Mouse (Mus musculus) adrenal gland, postnatal 36 days (tissue): ENCODE data around the gene Rgs6. TPM values are rescaled to one million over a fixed set of nuclear protein-coding genes. Genes with fewer than 3 reads are reported as not detected.

Source experiments
- DNase-seq, 2 experiments: peaks; one replicate each; pipeline ENCODE4 v3.0.0; 2021; ENCODE audit warnings: mixed read lengths in 1 of 2
- total RNA-seq, 2 experiments: library from RNA; stranded (reverse); gene quantifications; 2 replicates each; pipeline ENCODE4 v1.2.3; 2021

Gene Rgs6
- total RNA-seq, 2 experiments from 2014 or later = 0.66 to 0.79 TPM

- no peak for DNase-seq
These were observed 61.9 kb downstream of the Rgs6 start for GRCm38 (mm10) chr12:82649991-82650390.

- no peak for DNase-seq
These were observed 76.5 kb downstream of the Rgs6 start for GRCm38 (mm10) chr12:82664598-82664997.

GRCm38 (mm10) chr12:82667441-82667840 lies 79.3 kb downstream of the Rgs6 start:
- DNase-seq = no peak

- no peak for DNase-seq
These were observed 82.2 kb downstream of the Rgs6 start for GRCm38 (mm10) chr12:82670201-82670737.

DNA sequence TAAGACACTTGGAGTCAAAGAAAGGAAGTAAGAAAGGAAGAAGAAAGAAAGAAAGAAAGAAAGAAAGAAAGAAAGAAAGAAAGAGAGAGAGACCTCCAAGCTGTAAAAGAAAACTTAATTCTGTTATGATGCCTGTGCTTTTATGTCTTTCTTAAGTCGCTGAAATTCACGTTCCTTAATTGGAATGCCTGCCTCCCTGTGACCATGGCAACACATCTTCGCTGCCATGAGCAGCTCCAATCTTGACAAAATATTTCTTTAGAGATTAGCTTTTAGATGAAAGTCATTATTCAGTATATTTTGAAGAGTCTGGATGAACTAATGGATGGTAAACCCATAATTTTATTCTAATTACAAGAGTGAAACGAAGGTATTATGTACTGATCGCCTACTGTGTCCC lies 83.5 kb downstream of the Rgs6 start:
- no peak for DNase-seq

- DNase-seq = peak; percentile 51
These were observed 87.0 kb downstream of the Rgs6 start for GRCm38 (mm10) chr12:82675137-82675536.

DNA sequence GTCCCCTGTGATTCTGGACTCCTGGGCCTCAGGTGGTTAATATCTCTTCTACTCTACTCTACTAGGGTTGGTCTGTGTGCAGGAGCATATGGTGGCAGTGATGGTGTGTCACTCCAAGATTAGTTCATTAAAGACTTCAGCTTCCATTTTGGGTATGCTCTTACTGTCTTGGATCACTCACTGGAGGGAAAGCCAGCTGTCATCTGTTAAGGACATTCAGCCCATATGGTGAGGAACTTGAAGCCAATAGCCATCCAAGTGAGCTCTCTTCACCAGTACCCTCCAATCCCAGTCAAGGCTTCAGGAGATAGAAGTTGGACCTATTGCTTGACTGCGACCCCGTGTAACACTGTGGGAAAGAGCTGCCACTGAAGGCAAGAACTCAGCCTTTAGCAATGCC lies 98.9 kb downstream of the Rgs6 start:
- no peak for DNase-seq

DNA sequence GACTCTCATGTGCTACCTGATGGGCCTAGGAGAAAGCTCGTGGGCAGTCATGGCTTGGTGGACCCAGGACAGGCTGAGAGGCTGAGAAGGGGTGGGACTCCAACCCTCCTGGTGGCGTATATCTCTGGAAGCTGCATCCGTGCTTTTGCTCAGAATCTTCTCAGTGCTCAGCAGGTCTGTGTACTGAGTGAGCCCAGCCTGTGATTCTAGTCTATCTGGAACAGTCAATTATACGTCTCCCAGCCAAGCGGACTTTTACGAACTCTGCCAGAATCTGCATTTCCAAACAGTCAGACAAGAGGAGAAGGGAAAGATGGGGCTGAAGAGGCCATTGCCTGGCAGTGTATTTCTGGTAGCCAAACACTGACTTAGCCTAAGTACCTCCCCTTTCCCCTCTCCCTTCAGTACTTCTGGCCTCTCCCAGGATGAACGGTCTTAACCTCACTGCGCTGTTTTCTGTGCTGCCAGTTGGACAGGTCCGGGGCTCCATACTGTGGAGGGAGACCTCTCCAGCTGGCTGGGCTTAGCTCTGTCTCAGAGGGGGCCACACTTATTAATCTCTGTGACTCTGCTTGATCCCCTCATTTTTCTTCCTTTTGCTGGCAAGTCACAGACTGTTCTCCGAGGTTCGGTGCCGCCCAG lies 110.9 kb downstream of the Rgs6 start:
- DNase-seq = no peak

GRCm38 (mm10) chr12:82699528-82699905 lies 111.4 kb downstream of the Rgs6 start:
- DNase-seq = no peak

- DNase-seq = no peak
These were observed 112.1 kb downstream of the Rgs6 start for GRCm38 (mm10) chr12:82700241-82700640.

GRCm38 (mm10) chr12:82700840-82701239 lies 112.7 kb downstream of the Rgs6 start:
- DNase-seq = peak; percentile 44 to 57

GRCm38 (mm10) chr12:82701359-82701758 lies 113.3 kb downstream of the Rgs6 start:
- DNase-seq = no peak

- no peak for DNase-seq
These were observed 122.3 kb downstream of the Rgs6 start for GRCm38 (mm10) chr12:82710376-82710775.

GRCm38 (mm10) chr12:82714284-82714683 lies 126.2 kb downstream of the Rgs6 start:
- DNase-seq = no peak

DNA sequence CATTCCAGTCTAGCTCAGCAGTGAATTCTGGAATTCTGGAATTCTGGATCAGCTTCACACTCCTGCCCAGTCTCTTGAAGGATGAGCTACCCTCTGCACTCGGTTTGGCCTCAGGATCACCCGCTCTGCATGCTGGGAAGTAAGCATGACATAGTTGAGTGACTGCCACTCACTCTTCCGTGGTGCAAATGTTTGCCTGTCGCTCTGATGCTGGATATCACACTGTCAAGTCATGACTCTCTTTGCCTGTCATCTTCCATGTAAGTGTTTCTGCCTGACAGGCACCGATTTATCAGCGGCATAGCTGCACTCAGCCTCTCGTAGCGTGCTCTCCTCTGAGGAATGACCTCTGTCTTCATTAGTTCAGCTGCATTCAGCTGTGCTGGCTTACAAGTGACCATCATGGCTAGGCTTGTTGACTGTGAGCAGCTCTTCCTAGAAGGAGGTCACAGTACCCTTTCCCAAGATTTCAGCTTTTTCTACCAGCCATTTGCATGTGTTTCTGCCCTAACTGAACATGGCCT lies 135.0 kb downstream of the Rgs6 start:
- DNase-seq = no peak

- no peak for DNase-seq
These were observed 138.2 kb downstream of the Rgs6 start for GRCm38 (mm10) chr12:82726255-82726654.

GRCm38 (mm10) chr12:82731587-82731986 lies 143.5 kb downstream of the Rgs6 start:
- DNase-seq = no peak

- no peak for DNase-seq
These were observed 154.9 kb downstream of the Rgs6 start for GRCm38 (mm10) chr12:82742955-82743354.

DNA sequence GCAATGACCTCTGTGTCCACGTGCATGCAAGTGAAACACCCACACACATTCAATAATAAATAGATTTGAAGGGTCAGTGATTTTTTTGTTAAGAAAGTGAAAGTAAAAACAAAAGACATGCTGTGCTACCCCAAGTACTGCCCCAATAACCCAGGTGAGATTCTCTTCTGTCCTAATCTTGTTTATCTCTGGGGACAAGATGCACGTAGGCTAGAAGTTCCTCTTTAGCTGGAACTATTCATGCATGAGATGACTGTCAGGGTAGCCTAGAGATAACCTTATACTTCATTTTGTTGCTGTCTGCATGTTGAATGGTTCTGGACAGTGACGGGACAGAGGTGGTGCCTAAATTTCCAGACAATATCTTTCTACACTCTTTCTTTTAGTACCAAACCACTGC lies 155.9 kb downstream of the Rgs6 start:
- DNase-seq = no peak

DNA sequence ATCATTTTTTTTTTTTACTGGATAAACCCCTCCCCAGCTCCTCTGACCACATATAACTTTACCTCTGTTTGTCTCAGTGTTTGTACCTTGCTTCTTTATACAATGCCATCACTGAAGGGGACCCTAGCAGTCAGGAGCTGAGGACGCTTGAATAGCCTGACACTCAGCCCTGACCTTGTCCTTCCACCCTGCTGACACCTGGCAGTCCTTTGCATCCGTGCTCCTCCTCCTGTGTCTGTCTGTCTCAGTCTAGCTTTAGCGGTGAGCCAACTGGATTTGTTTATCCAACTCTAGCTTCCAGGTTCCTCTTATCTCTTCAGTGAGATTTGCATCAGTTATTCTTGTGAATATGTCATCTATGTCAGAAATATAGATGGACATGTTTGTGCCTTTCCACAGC lies 156.7 kb downstream of the Rgs6 start:
- DNase-seq = no peak

- no peak for DNase-seq
These were observed 159.0 kb downstream of the Rgs6 start for GRCm38 (mm10) chr12:82747099-82747498.

GRCm38 (mm10) chr12:82751846-82752245 lies 163.8 kb downstream of the Rgs6 start:
- no peak for DNase-seq

- no peak for DNase-seq
These were observed 166.4 kb downstream of the Rgs6 start for GRCm38 (mm10) chr12:82754501-82754900.

- no peak for DNase-seq
These were observed 168.7 kb downstream of the Rgs6 start for GRCm38 (mm10) chr12:82756756-82757155.
